Comparison of ENCODE assay signal across 8 mouse cellular contexts in genomic region chr13:44065741-44066185, GRCm38 (mm10).
DNase-seq lines count a peak whose midpoint lies in the region; ATAC-seq and TF ChIP-seq lines count a peak whose summit lies in the region.

No protein-coding gene starts in this region.

- H3K9me3 ChIP-seq in kidney, embryonic 14.5 days (ENCODE audit: control insufficient read depth, low read length) = no peaks in the 10 kb centered on the region

- H3K9ac ChIP-seq in kidney, embryonic 14.5 days (ENCODE audit: low read depth, low read length) = no peak overlapping the region

- H3ac ChIP-seq in myocyte (ENCODE audit: control insufficient read depth, insufficient read length) = no peak overlapping the region

- no peak for TF ChIP-seq POLR2A in myocyte (IDR thresholded peaks at IDR 0.05; ENCODE audit: insufficient read length, low read depth)

- no peaks in the 10 kb centered on the region for H3K36me3 ChIP-seq in kidney, embryonic 14.5 days (ENCODE audit: control insufficient read depth, insufficient read depth, low read length)
- no peaks in the 10 kb centered on the region for H3K36me3 ChIP-seq in myocyte (ENCODE audit: control insufficient read depth, insufficient read depth)

- intact Hi-C loops in gastrocnemius, postnatal 14 days (cut with DNase I; ENCODE audit: low total_unique reads) = no loop called here

- H3K4me2 ChIP-seq in kidney, embryonic 14.5 days (replicated peaks; ENCODE audit: low read depth, low read length) = no peak overlapping the region
- peak overlapping the region; percentile 50 for H3K4me2 ChIP-seq in myocyte (ENCODE audit: low read depth)

- peak; percentile 88 for DNase-seq in kidney, adult 11 months
- peak; percentile 58 to 79 for DNase-seq in heart, adult 9 months (ENCODE audit: low spot score in 2 of 2)
- DNase-seq in kidney, postnatal 14 days = peak; percentile 87
- DNase-seq in layer of hippocampus, postnatal 36 days = no peak
- DNase-seq in embryo, embryonic 10.5 days (ENCODE audit: low spot score) = no peak
- DNase-seq in gastrocnemius, postnatal 14 days = no peak

- H3K27ac ChIP-seq in kidney, embryonic 14.5 days (ENCODE audit: low read depth, low read length) = no peak overlapping the region; the same call in 1 of the 2 replicates

- no peaks in the 10 kb centered on the region for H3K79me2 ChIP-seq in myocyte (ENCODE audit: control insufficient read depth, insufficient read depth)

- H3K27me3 ChIP-seq in kidney, embryonic 14.5 days (ENCODE audit: control insufficient read depth, insufficient read depth, low read length) = no peaks in the 10 kb centered on the region
- H3K27me3 ChIP-seq in myocyte (ENCODE audit: control insufficient read depth, insufficient read depth, insufficient read length) = no peaks in the 10 kb centered on the region

- H3K4me1 ChIP-seq in kidney, embryonic 14.5 days (ENCODE audit: control insufficient read depth, insufficient read depth, low read length) = peaks cover 11% of the 10 kb centered on the region; the same call in 1 of the 2 replicates

- H3K4me3 ChIP-seq in kidney, embryonic 14.5 days (ENCODE audit: low read length) = no peak overlapping the region
- no peak overlapping the region for H3K4me3 ChIP-seq in myocyte

- no peak for ATAC-seq in kidney, embryonic 14.5 days (ENCODE audit: low FRiP score, low TSS enrichment)

- 29% methylated on average over 13 of the region's 13 CpGs for WGBS in kidney, embryonic 14.5 days

TF ChIP-seq in myocyte, 11 proteins besides CTCF, POLR2A, EP300 and RAD21:
- no peak for TF ChIP-seq TCF3 (IDR thresholded peaks at IDR 0.05; ENCODE audit: insufficient read length, low read depth)
- no peak for TF ChIP-seq SRF (IDR thresholded peaks at IDR 0.05; ENCODE audit: control insufficient read depth, insufficient read length, low read depth)
- TF ChIP-seq CEBPB (IDR thresholded peaks at IDR 0.05; ENCODE audit: insufficient read depth, poor library complexity, severe bottlenecking) = no peak
- TF ChIP-seq E2F4 (IDR thresholded peaks at IDR 0.05; ENCODE audit: insufficient read depth) = no peak
- no peak for TF ChIP-seq TCF12 (IDR thresholded peaks at IDR 0.05; ENCODE audit: insufficient read depth, poor library complexity, severe bottlenecking)
- no peak for TF ChIP-seq USF1 (IDR thresholded peaks at IDR 0.05; ENCODE audit: low read depth)
- no peak for TF ChIP-seq MYOD1 (IDR thresholded peaks at IDR 0.05; ENCODE audit: control insufficient read depth in 1 of 3, insufficient read length in 2 of 3, low read depth in 2 of 3)
- TF ChIP-seq REST (IDR thresholded peaks at IDR 0.05; ENCODE audit: insufficient read depth, insufficient read length) = no peak
- no peak for TF ChIP-seq MYOG (IDR thresholded peaks at IDR 0.05; ENCODE audit: control insufficient read depth in 1 of 3, insufficient read depth in 1 of 3, insufficient read length in 2 of 3, low read depth in 2 of 3)

Comparison
In these comparisons a context has a peak if more than half of its experiments do, and no peak if none do; other contexts are left out.
1. DNase-seq: peak in kidney, adult 11 months (single experiment), heart, adult 9 months (2 of 2) and kidney, postnatal 14 days (single experiment); none in layer of hippocampus, postnatal 36 days (0 of 2), embryo, embryonic 10.5 days (single experiment) and gastrocnemius, postnatal 14 days (single experiment).